Mouse (Mus musculus) kidney, embryonic 15.5 days (tissue): Measurements from ENCODE around the gene Psrc1. TPM values are rescaled to one million over a fixed set of nuclear protein-coding genes. Genes with fewer than 3 reads are reported as not detected.

Experiments
- ATAC-seq: fragments of 200-750 bp; cut with Nextera tagmentation; replicated peaks from 2 replicates; pipeline ENCODE4 v1.8.0; 2017; ENCODE audit warnings: moderate TSS enrichment; ENCODE audit not compliant: low FRiP score
- H3K27ac ChIP-seq: fragments of 300-500 bp; sonication (generic); 2 replicates; pipeline ENCODE4 v1.5.1; 2015; ENCODE audit warnings: mild to moderate bottlenecking, inconsistent platforms
- H3K27me3 ChIP-seq: fragments of 300-500 bp; sonication (generic); 2 replicates; pipeline ENCODE4 v1.6.1; 2015; ENCODE audit warnings: inconsistent platforms
- H3K36me3 ChIP-seq: fragments of 300-500 bp; sonication (generic); 2 replicates; pipeline ENCODE4 v1.6.1; 2015; ENCODE audit warnings: inconsistent platforms
- H3K4me1 ChIP-seq: fragments of 300-500 bp; sonication (generic); 2 replicates; pipeline ENCODE4 v1.6.1; 2015; ENCODE audit warnings: inconsistent platforms
- H3K4me2 ChIP-seq: fragments of 300-500 bp; sonication (generic); 2 replicates; pipeline ENCODE4 v1.6.1; 2015; ENCODE audit warnings: moderate library complexity, mild to moderate bottlenecking, inconsistent platforms
- H3K4me3 ChIP-seq: fragments of 300-500 bp; sonication (generic); replicated peaks from 2 replicates; pipeline ENCODE4 v1.5.1; 2015; ENCODE audit warnings: mild to moderate bottlenecking, inconsistent platforms
- H3K9ac ChIP-seq: fragments of 300-500 bp; sonication (generic); 2 replicates; pipeline ENCODE4 v1.6.1; 2015; ENCODE audit warnings: mild to moderate bottlenecking, inconsistent platforms
- H3K9me3 ChIP-seq: fragments of 300-500 bp; sonication (generic); replicated peaks from 2 replicates; pipeline ENCODE4 v1.6.1; 2016; ENCODE audit warnings: inconsistent platforms
- WGBS: fragments of 180-500 bp; shearing (Covaris S2); methylation state at CpG from one replicate; pipeline ENCODE4 v1.1.7; 2015; ENCODE audit warnings: mixed read lengths; 5-methylcytosine and 5-hydroxymethylcytosine counted together
- polyA plus RNA-seq: library from polyadenylated mRNA; unstranded; fragments of >200 nt; fragmentation: Nextera tagmentation; extraction: Ambion mirVana; gene quantifications from 2 replicates; pipeline ENCODE4 v1.2.1, GENCODE M21; 2015

Gene Psrc1
- polyA plus RNA-seq, 1 experiment from 2014 or later = 48.8 TPM

GRCm38 (mm10) chr3:108411026-108411753, 27.6 kb downstream of the Psrc1 start:
- peak overlapping the region; percentile 27 for H3K4me3 ChIP-seq
- H3K9ac ChIP-seq = 0 out of 2 replicates have a peak overlapping the region, but pooled peaks have one; percentile 35

DNA sequence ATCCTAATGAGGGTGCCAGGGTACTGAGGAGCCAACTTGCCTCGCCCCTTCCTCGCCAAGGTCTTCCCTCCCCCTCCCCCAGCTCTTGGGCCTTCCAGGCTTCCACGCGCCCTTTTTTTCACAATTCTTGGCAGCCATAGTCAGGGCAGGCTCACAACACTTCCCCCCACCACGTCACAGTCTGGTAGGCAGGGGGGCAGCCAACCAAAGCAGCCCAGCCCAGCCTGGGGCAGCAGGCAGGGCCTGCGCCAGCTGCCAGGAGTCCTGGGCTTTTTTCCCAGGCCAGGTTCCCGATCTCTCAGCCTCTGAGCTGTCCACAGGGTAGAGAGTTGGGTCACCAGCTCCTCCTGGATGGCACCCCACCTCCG, 28.1 kb downstream of the Psrc1 start:
- Histone ChIP-seq H3K4me1 (peaks cover 58% of the 10 kb centered on the region), H3K9me3 (peaks cover 11% of the 10 kb centered on the region; the same call in 1 of the 2 replicates), H3K9ac (0 out of 2 replicates have a peak overlapping the region, but pooled peaks have one; percentile 35), H3K27me3 (peaks cover 12% of the 10 kb centered on the region), H3K4me3 (peak overlapping the region; percentile 27), H3K27ac (peak overlapping the region; percentile 98), H3K4me2 (peak overlapping the region; percentile 53), H3K36me3 (peaks cover 28% of the 10 kb centered on the region)
- 29% methylated on average over 8 of the region's 8 CpGs for WGBS
- peak; percentile 85 for ATAC-seq

More at GRCm38 (mm10) chr3:108411026-108411753, 27.6 kb downstream of the Psrc1 start:
- Histone ChIP-seq H3K27me3 (peaks cover 7% of the 10 kb centered on the region), H3K4me1 (peaks cover 63% of the 10 kb centered on the region), H3K27ac (peak overlapping the region; percentile 98), H3K9me3 (peaks cover 11% of the 10 kb centered on the region; the same call in 1 of the 2 replicates), H3K36me3 (peaks cover 33% of the 10 kb centered on the region), H3K4me2 (peak overlapping the region; percentile 53)
- 24% methylated on average over 5 of the region's 5 CpGs for WGBS
- peak; percentile 74 for ATAC-seq

DNA sequence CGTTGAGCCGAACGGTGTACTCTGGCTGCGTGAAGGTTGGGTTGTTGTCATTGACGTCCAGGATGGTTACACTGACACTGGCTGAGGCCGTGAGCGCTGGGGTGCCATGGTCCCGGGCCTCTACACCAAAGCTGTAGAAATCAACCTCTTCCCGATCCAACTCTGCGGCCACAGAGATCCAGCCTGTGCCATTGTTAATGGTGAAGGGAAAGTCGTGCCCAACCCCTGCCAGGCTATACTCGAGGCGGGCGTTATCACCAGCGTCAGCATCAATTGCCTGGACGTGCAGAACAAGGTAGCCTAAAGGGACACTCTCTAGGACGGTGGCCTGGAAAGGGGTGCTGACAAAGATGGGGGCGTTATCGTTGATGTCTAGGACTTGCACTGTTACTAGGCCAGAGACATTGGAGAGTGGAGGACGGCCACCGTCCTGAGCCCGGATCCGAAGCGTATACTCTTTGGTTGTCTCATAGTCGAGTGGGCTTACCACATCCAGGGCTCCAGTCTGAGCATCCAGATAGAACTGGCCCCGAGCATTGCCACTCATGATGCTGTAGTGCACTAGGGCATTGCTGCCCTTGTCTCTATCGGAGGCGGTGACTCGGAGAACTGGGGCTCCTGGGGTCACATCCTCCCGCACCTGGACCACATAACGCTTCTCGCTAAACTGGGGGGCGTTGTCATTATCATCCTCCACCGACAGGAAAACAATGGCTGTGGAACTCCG, 30.2 kb downstream of the Psrc1 start:
- no peak overlapping the region for H3K4me3 ChIP-seq
- no peak overlapping the region for H3K4me2 ChIP-seq
- WGBS = 96% methylated on average over 35 of the region's 35 CpGs
- no peak overlapping the region for H3K9ac ChIP-seq
- H3K27me3 ChIP-seq = peaks cover 22% of the 10 kb centered on the region
- H3K4me1 ChIP-seq = peaks cover 54% of the 10 kb centered on the region
- no peak for ATAC-seq
- H3K27ac ChIP-seq = no peak overlapping the region
- H3K36me3 ChIP-seq = peaks cover 21% of the 10 kb centered on the region
- H3K9me3 ChIP-seq = peaks cover 11% of the 10 kb centered on the region; the same call in 1 of the 2 replicates

DNA sequence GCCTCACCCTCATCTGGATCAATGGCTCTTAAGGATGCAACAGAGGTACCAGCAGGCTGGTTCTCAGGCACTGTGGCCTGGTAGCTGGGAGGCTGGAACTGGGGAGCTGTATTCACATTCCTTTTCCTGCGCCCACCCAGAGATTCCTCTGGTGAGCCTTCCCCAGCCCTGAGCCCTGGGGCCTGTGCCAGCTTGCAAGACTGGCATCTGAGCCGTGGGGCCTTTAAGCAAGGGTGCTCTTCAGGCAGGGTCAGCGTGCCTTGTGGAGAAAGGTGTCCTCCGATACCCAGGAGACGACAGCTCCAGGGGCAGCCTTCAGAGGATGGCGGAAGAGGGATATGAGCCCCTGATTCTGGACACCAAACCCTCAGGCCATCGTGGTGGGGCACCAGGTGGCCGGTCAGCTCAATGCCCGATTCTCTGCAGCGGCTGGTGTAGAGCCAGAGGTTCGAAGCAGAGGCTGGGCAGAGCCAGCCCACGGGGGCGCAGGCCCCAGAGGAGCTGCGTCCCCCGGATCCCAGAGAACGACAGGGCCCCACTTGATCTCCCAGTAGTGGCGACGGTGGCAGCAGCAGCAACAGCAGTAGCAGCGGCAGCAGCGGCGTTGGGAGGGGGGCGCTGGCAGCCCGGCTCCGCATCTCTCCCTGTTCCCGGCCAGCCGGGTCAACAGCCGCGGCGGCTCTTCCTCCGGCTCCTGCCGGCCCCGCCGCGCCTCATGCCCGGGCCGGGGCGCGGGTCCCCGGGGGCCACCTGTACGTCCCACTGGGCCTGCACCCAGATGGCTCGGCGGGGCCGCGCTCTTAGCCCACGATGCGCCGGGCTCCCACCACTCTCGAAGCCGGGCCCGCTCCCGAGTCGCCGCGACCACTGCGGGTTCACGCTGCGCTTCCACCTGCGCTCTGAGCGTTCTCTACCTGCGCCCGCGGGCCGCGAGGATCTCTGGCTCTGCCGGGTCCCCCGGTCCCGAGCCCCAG, 31.5 kb downstream of the Psrc1 start, which contains the start of gene Celsr2:
Celsr2 (minus strand) TSS at position 696 of the 974 bp plus-strand sequence.
- no peak for ATAC-seq
- Histone ChIP-seq H3K27me3 (peaks cover 22% of the 10 kb centered on the region), H3K36me3 (peaks cover 21% of the 10 kb centered on the region), H3K9ac (peak within 1 kb of the TSS; percentile 88), H3K4me2 (peak within 1 kb of the TSS; percentile 97), H3K4me3 (peak within 1 kb of the TSS; percentile 87), H3K9me3 (peaks cover 11% of the 10 kb centered on the region; the same call in 1 of the 2 replicates), H3K4me1 (peaks cover 45% of the 10 kb centered on the region), H3K27ac (peak within 1 kb of the TSS; percentile 75)
- WGBS = 7% methylated on average over 66 of the region's 67 CpGs

GRCm38 (mm10) chr3:108415831-108416223, 32.2 kb downstream of the Psrc1 start:
- H3K4me3 ChIP-seq = peak overlapping the region; percentile 87
- WGBS = under 1% methylated on average over 48 of the region's 48 CpGs

GRCm38 (mm10) chr3:108423006-108423405, 39.4 kb downstream of the Psrc1 start:
- Histone ChIP-seq H3K27ac (no peak overlapping the region), H3K27me3 (no peaks in the 10 kb centered on the region; the same call in 1 of the 2 replicates), H3K36me3 (peaks cover 32% of the 10 kb centered on the region), H3K9ac (no peak overlapping the region), H3K9me3 (no peaks in the 10 kb centered on the region), H3K4me3 (no peak overlapping the region), H3K4me1 (peaks cover 18% of the 10 kb centered on the region), H3K4me2 (no peak overlapping the region)
- no peak for ATAC-seq
- WGBS = 45% methylated on average over 6 of the region's 6 CpGs

More at GRCm38 (mm10) chr3:108415831-108416223, 32.2 kb downstream of the Psrc1 start:
- Histone ChIP-seq H3K27me3 (peaks cover 22% of the 10 kb centered on the region), H3K9me3 (peaks cover 11% of the 10 kb centered on the region; the same call in 1 of the 2 replicates), H3K36me3 (peaks cover 21% of the 10 kb centered on the region), H3K27ac (peak overlapping the region; percentile 75), H3K4me2 (peak overlapping the region; percentile 97), H3K4me1 (peaks cover 38% of the 10 kb centered on the region), H3K9ac (peak overlapping the region; percentile 88)
- peak; percentile 53; the same call in 1 of the 2 replicates for ATAC-seq

- no peaks in the 10 kb centered on the region for H3K27me3 ChIP-seq
- H3K9ac ChIP-seq = peak overlapping the region; percentile 24; the same call in 1 of the 2 replicates
- peaks cover 18% of the 10 kb centered on the region for H3K4me1 ChIP-seq
- H3K27ac ChIP-seq = peak overlapping the region; percentile 16; the same call in 1 of the 2 replicates
- H3K36me3 ChIP-seq = peaks cover 44% of the 10 kb centered on the region
- no peaks in the 10 kb centered on the region for H3K9me3 ChIP-seq
- H3K4me2 ChIP-seq = peak overlapping the region; percentile 46
- WGBS = 19% methylated on average over 11 of the region's 11 CpGs
- peak overlapping the region; percentile 10; the same call in 1 of the 2 replicates for H3K4me3 ChIP-seq
- peak; percentile 72 for ATAC-seq
Observed at GRCm38 (mm10) chr3:108423844-108424801, 40.5 kb downstream of the Psrc1 start.

GRCm38 (mm10) chr3:108424944-108425623, 41.4 kb downstream of the Psrc1 start:
- H3K27me3 ChIP-seq = no peaks in the 10 kb centered on the region
- ATAC-seq = no peak

GRCm38 (mm10) chr3:108425624-108426018, 42.0 kb downstream of the Psrc1 start:
- H3K4me1 ChIP-seq = peaks cover 18% of the 10 kb centered on the region
- H3K9ac ChIP-seq = no peak overlapping the region
- H3K36me3 ChIP-seq = peaks cover 57% of the 10 kb centered on the region
- H3K27me3 ChIP-seq = no peaks in the 10 kb centered on the region
- ATAC-seq = no peak; the same call in 1 of the 2 replicates
- no peaks in the 10 kb centered on the region for H3K9me3 ChIP-seq
- no peak overlapping the region for H3K27ac ChIP-seq
- H3K4me3 ChIP-seq = no peak overlapping the region
- no peak overlapping the region for H3K4me2 ChIP-seq
- 82% methylated on average over 6 of the region's 6 CpGs for WGBS

More at GRCm38 (mm10) chr3:108424944-108425623, 41.4 kb downstream of the Psrc1 start:
- peaks cover 18% of the 10 kb centered on the region for H3K4me1 ChIP-seq
- H3K4me2 ChIP-seq = no peak overlapping the region
- 84% methylated on average over 7 of the region's 7 CpGs for WGBS
- H3K4me3 ChIP-seq = no peak overlapping the region
- H3K9me3 ChIP-seq = no peaks in the 10 kb centered on the region
- no peak overlapping the region for H3K9ac ChIP-seq
- peaks cover 53% of the 10 kb centered on the region for H3K36me3 ChIP-seq
- H3K27ac ChIP-seq = no peak overlapping the region
